Mouse (Mus musculus) T-cell, adult 2 months (primary cell): ENCODE data around the gene V1rd19.
"Not testable (repeated sequence)": the region's sequence is repeated elsewhere in the genome, so short reads cannot be mapped to it uniquely, and the experiment has no call there.

ENCODE experiments used
- DNase-seq: peaks from one replicate; pipeline ENCODE4 v3.0.0; 2022; ENCODE audit warnings: low spot score

The V1rd19 gene

DNA sequence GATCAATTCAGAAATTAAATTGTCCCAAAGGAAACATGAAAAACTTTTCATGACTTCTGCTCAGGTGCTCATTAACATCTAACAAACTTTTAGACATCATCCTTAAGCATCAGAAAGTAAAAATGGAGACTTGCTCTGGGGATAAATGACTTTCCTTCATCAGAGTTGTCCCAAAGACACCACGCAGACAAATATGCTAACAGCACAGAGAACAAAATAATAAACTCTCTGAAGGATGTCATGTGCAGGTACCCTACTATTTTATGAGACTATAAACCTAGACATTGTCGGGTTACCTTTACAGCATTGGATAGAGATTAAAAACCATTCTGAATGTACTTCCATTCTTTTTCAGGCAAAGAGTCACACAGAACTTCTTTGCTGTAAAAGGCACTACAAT is at the start of gene V1rd19:
Gene V1rd19, plus strand, starts transcription at position 301 of the 400 bp plus-strand sequence.
- no peak for DNase-seq

DNA sequence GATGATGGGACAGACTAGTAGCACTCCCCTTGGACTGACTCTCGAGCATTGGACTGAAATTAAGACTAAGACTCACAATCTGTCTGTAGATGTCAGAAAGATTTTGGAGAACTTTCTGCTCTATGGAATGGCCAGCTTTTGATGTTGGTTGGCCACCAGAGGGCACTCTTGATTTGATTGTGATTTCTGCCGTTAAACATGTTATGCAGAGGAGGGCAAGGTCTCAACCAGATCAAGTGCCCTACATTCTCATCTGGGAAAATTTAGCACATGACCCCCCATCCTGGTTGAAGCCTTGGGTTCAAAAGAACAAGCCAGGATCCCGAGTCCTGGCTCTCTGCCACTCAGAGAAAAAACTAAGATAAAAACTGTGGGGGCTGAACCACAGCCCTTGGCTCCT is 33.4 kb upstream of the V1rd19 start:
- DNase-seq = not testable (repeated sequence)

DNA sequence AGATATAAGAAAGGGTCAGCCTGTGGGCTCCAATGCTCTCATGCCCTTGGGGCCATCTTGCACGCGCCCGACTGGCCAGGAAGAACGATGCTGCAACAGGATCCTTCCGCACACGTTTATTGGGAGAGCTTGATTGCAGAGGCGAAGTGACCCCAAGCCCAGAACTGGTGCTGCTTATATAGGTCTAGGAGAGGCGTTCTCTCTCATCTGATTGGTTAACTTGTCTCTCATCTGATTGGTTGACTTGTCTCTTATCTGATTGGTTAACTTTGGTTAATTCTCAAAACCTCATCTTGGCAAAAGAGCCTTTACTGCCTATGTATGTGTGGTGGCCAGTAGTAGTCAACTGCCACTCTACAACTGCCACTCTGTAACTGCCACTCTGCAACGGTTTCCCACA is 27.2 kb upstream of the V1rd19 start, which contains the start of gene Vmn1r181:
Gene Vmn1r181, plus strand, starts transcription at position 301 of the 400 bp plus-strand sequence.
- DNase-seq = not testable (repeated sequence)

DNA sequence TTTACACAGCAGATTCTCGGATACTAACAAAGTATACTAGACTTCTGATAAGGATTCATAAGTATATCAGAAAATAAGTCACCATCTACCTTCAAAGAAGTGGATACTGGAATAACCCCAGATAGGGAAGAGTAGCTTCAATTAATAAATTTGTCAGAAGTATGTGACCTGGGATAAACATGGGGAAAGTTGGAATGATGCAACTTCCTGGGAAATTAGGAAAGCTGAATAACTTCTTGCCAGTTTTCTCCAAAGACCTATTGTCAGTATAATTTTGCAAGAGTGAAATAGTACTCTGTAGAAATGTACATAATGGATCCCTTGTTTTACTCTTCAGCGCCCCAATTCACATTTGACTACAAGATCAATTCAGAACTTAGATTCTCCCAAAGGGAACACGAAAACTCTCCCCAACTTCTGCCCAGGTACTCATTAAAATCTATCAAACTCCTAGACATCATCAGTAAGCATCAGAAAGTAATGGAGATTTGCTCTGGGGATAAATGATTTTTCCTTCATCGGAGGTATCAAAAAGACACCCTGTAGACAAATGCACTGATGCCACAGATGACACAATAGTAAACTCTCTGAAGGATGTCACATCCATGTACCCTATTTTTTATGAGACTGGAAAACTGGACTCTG is 51.3 kb downstream of the V1rd19 start, which contains the start of gene Vmn1r183:
Gene Vmn1r183, plus strand, starts transcription at position 595 of the 645 bp plus-strand sequence.
- no peak for DNase-seq
